Mouse (Mus musculus) liver, postnatal 0 days (tissue): Measurements from ENCODE around the gene P2rx5. TPM values are rescaled to one million over a fixed set of nuclear protein-coding genes. Genes with fewer than 3 reads are reported as not detected.

ENCODE experiments used
- ATAC-seq: fragments of 200-750 bp; cut with Nextera tagmentation; 2 replicates; pipeline ENCODE4 v1.8.0; 2017; ENCODE audit warnings: mild to moderate bottlenecking, moderate library complexity
- DNase-seq: peaks from one replicate; pipeline ENCODE4 v3.0.0-alpha.2; 2016
- H3K27ac ChIP-seq: fragments of 300-500 bp; sonication (generic); 2 replicates; pipeline ENCODE4 v1.5.1; 2014; ENCODE audit warnings: antibody characterized with exemption, moderate library complexity, mild to moderate bottlenecking, low read depth
- H3K27me3 ChIP-seq: fragments of 300-500 bp; sonication (generic); 2 replicates; pipeline ENCODE4 v1.6.1; 2014; ENCODE audit warnings: low read length, control low read depth, mixed read lengths; ENCODE audit not compliant: insufficient read depth
- H3K36me3 ChIP-seq: fragments of 300-500 bp; sonication (generic); replicated peaks from 2 replicates; pipeline ENCODE4 v1.6.1; 2014; ENCODE audit warnings: mild to moderate bottlenecking, control low read depth, low read length, moderate library complexity, mixed read lengths; ENCODE audit not compliant: insufficient read depth
- H3K4me1 ChIP-seq: fragments of 300-500 bp; sonication (generic); 2 replicates; pipeline ENCODE4 v1.6.1; 2014; ENCODE audit warnings: antibody characterized with exemption, mild to moderate bottlenecking, control low read depth; ENCODE audit not compliant: insufficient read depth
- H3K4me2 ChIP-seq: fragments of 300-500 bp; sonication (generic); 2 replicates; pipeline ENCODE4 v1.6.1; 2014; ENCODE audit warnings: low read depth, mild to moderate bottlenecking, low read length, moderate library complexity, mixed read lengths
- H3K4me3 ChIP-seq: fragments of 300-500 bp; sonication (generic); 2 replicates; pipeline ENCODE4 v1.5.1; 2014; ENCODE audit warnings: low read depth, low read length
- H3K9ac ChIP-seq: fragments of 300-500 bp; sonication (generic); replicated peaks from 2 replicates; pipeline ENCODE4 v1.6.1; 2014; ENCODE audit warnings: mild to moderate bottlenecking, moderate library complexity
- H3K9me3 ChIP-seq: fragments of 300-500 bp; sonication (generic); 2 replicates; pipeline ENCODE4 v1.6.1; 2016; ENCODE audit warnings: mild to moderate bottlenecking, control low read depth, low read length, mixed read lengths
- CTCF ChIP-seq: sonication (generic); IDR thresholded peaks from 2 replicates; pipeline ENCODE4 v1.5.1; 2016; ENCODE audit warnings: antibody characterized with exemption, low read depth
- EP300 ChIP-seq: IDR thresholded peaks from 2 replicates; pipeline ENCODE4 v1.6.1; 2016; ENCODE audit warnings: antibody characterized with exemption, low read depth, mild to moderate bottlenecking
- WGBS: fragments of 180-500 bp; shearing (Covaris S2); extraction: QIAGEN DNeasy Blood & Tissue Kit; methylation state at CpG from one replicate; pipeline ENCODE4 v1.1.7; 2014; ENCODE audit not compliant: insufficient replicate concordance; 5-methylcytosine and 5-hydroxymethylcytosine counted together
- polyA plus RNA-seq: library from polyadenylated mRNA; unstranded; fragments of >200 nt; fragmentation: Nextera tagmentation; extraction: Ambion mirVana; gene quantifications from 2 replicates; pipeline ENCODE4 v1.2.1, GENCODE M21; 2015

Gene P2rx5
- polyA plus RNA-seq, 1 experiment from 2014 or later: 0.11 TPM

- DNase-seq: no peak
- no peak for ATAC-seq
- no peak overlapping the region for H3K9ac ChIP-seq
- H3K36me3 ChIP-seq: peaks cover 3% of the 10 kb centered on the region; the same call in 1 of the 2 replicates
- H3K4me3 ChIP-seq: no peak overlapping the region
- no peaks in the 10 kb centered on the region for H3K9me3 ChIP-seq
- TF ChIP-seq CTCF (no peak), EP300 (no peak)
- 76% methylated on average over 7 of the region's 7 CpGs for WGBS
- H3K4me2 ChIP-seq: no peak overlapping the region
- H3K27ac ChIP-seq: no peak overlapping the region
- peaks cover 8% of the 10 kb centered on the region for H3K4me1 ChIP-seq
- H3K27me3 ChIP-seq: no peaks in the 10 kb centered on the region
These were observed 45.0 kb downstream of the P2rx5 start for GRCm38 (mm10) chr11:73205194-73205593.

GRCm38 (mm10) chr11:73207621-73208020 is 47.4 kb downstream of the P2rx5 start:
- Histone ChIP-seq H3K4me3 (no peak overlapping the region), H3K9me3 (no peaks in the 10 kb centered on the region), H3K9ac (no peak overlapping the region), H3K36me3 (peaks cover 3% of the 10 kb centered on the region; the same call in 1 of the 2 replicates), H3K27me3 (no peaks in the 10 kb centered on the region), H3K4me1 (no peaks in the 10 kb centered on the region), H3K27ac (no peak overlapping the region), H3K4me2 (no peak overlapping the region)
- DNase-seq: no peak
- no peak for ATAC-seq
- 74% methylated on average over 2 of the region's 2 CpGs for WGBS
- TF ChIP-seq EP300: no peak
- TF ChIP-seq CTCF: peak; percentile 62

GRCm38 (mm10) chr11:73213956-73214355 is 53.7 kb downstream of the P2rx5 start:
- DNase-seq (no peak), ATAC-seq (no peak)
- no peak for TF ChIP-seq CTCF
- TF ChIP-seq EP300: no peak
- Histone ChIP-seq H3K4me1 (no peaks in the 10 kb centered on the region), H3K36me3 (peaks cover 7% of the 10 kb centered on the region; the same call in 1 of the 2 replicates), H3K27ac (no peak overlapping the region), H3K27me3 (no peaks in the 10 kb centered on the region), H3K9ac (no peak overlapping the region), H3K4me3 (no peak overlapping the region), H3K9me3 (no peaks in the 10 kb centered on the region), H3K4me2 (no peak overlapping the region)
- 86% methylated on average over 3 of the region's 3 CpGs for WGBS

GRCm38 (mm10) chr11:73219671-73220070 is 59.5 kb downstream of the P2rx5 start:
- WGBS: 60% methylated on average over 2 of the region's 2 CpGs
- ATAC-seq (no peak), DNase-seq (no peak)
- TF ChIP-seq CTCF (peak; percentile 41), EP300 (no peak)
- Histone ChIP-seq H3K4me3 (no peak overlapping the region), H3K4me1 (no peaks in the 10 kb centered on the region), H3K4me2 (no peak overlapping the region), H3K36me3 (peaks cover 16% of the 10 kb centered on the region; the same call in 1 of the 2 replicates), H3K27ac (no peak overlapping the region), H3K27me3 (no peaks in the 10 kb centered on the region), H3K9me3 (no peaks in the 10 kb centered on the region), H3K9ac (no peak overlapping the region)

GRCm38 (mm10) chr11:73220651-73221050 is 60.4 kb downstream of the P2rx5 start:
- no peaks in the 10 kb centered on the region for H3K9me3 ChIP-seq
- ATAC-seq: no peak
- no peak overlapping the region for H3K9ac ChIP-seq
- TF ChIP-seq EP300 (no peak), CTCF (no peak)
- H3K4me2 ChIP-seq: no peak overlapping the region
- H3K36me3 ChIP-seq: 0 out of 2 replicates have a peak, but pooled peaks cover 12% of the 10 kb centered on the region
- no peak overlapping the region for H3K4me3 ChIP-seq
- no peaks in the 10 kb centered on the region for H3K4me1 ChIP-seq
- 84% methylated on average over 1 of the region's 1 CpGs for WGBS
- no peak for DNase-seq
- H3K27ac ChIP-seq: no peak overlapping the region
- H3K27me3 ChIP-seq: no peaks in the 10 kb centered on the region

Other genes starting within 250 kb of the P2rx5 start
- 13.5 and 14.6 TPM in 2 replicates for gene Atp2a3, start 199.3 kb upstream of the P2rx5 start, polyA plus RNA-seq
- 7.0 and 7.9 TPM in 2 replicates for gene P2rx1, start 161.3 kb upstream of the P2rx5 start, polyA plus RNA-seq
- gene Camkk1, start 141.4 kb upstream of the P2rx5 start, polyA plus RNA-seq: 0.76 and 0.78 TPM in 2 replicates
- gene Ncbp3, start 112.6 kb upstream of the P2rx5 start, polyA plus RNA-seq: 2.7 TPM in 2 replicates
- gene Itgae, start 69.8 kb upstream of the P2rx5 start, polyA plus RNA-seq: 0.24 and 0.33 TPM in 2 replicates
- gene Haspin, start 22.1 kb upstream of the P2rx5 start, polyA plus RNA-seq: 4.6 and 5.3 TPM in 2 replicates
- gene Emc6, start 16.6 kb downstream of the P2rx5 start, polyA plus RNA-seq: 169 and 174 TPM in 2 replicates
- 32.7 and 35.6 TPM in 2 replicates for gene Tax1bp3, start 16.7 kb downstream of the P2rx5 start, polyA plus RNA-seq
- 7.3 and 8.4 TPM in 2 replicates for gene Ctns, start 38.6 kb downstream of the P2rx5 start, polyA plus RNA-seq
- 8.1 and 8.2 TPM in 2 replicates for gene Shpk, start 39.0 kb downstream of the P2rx5 start, polyA plus RNA-seq
- 0.07 TPM in 2 replicates for gene Trpv1, start 73.9 kb downstream of the P2rx5 start, polyA plus RNA-seq
- gene Trpv3, start 107.0 kb downstream of the P2rx5 start, polyA plus RNA-seq: 0.02 and 0.05 TPM in 2 replicates
- gene Aspa, start 169.2 kb downstream of the P2rx5 start, polyA plus RNA-seq: 9.1 and 10.2 TPM in 2 replicates
- 0.06 TPM in 1 of 2 replicates, not detected in the other for gene Gm49340, start 169.3 kb downstream of the P2rx5 start, polyA plus RNA-seq
- gene Spata22, start 169.3 kb downstream of the P2rx5 start, polyA plus RNA-seq: 3.1 and 3.9 TPM in 2 replicates
- gene Olfr20, start 190.4 kb downstream of the P2rx5 start, polyA plus RNA-seq: 0.24 TPM in 1 of 2 replicates, not detected in the other
- not detected in 2 replicates for gene Olfr376, start 210.8 kb downstream of the P2rx5 start, polyA plus RNA-seq
- not detected in 2 replicates for gene Olfr1, start 239.2 kb downstream of the P2rx5 start, polyA plus RNA-seq